Mouse (Mus musculus): ENCODE results near the gene Cep41. TPM values are rescaled to one million over a fixed set of nuclear protein-coding genes. Genes with fewer than 3 reads are reported as not detected.
A peak's percentile ranks its signal among the peaks of the same experiment; 100 is the strongest.

The Cep41 gene
- 15.9 and 22.1 TPM in 2 replicates for polyA plus RNA-seq (2016; fragmentation: Nextera tagmentation; extraction: Ambion mirVana)

GRCm38 (mm10) chr6:30693350-30693991 is at the start of gene Cep41:
Cep41 (minus strand) TSS chr6:30693749.
- Histone ChIP-seq H3K9me3 (no peaks in the 10 kb centered on the region), H3K4me3 (peak within 1 kb of the TSS; percentile 54), H3K36me3 (replicated peaks) (no peaks in the 10 kb centered on the region), H3K27ac (peak within 1 kb of the TSS; percentile 96), H3K4me1 (peaks cover 40% of the 10 kb centered on the region), H3K27me3 (ENCODE audit: poor library complexity, severe bottlenecking) (no peaks in the 10 kb centered on the region)
- DNase-seq (ENCODE audit: extremely low spot score, low spot score) = peak; percentile 99
- under 1% methylated on average over 49 of the region's 52 CpGs for WGBS

- H3K27me3 ChIP-seq (ENCODE audit: poor library complexity, severe bottlenecking) = no peaks in the 10 kb centered on the region
- 47% methylated on average over 10 of the region's 10 CpGs for WGBS
- peaks cover 72% of the 10 kb centered on the region for H3K36me3 ChIP-seq (replicated peaks)
- peak overlapping the region; percentile 66 for H3K4me3 ChIP-seq
- H3K27ac ChIP-seq = peak overlapping the region; percentile 92
- H3K9me3 ChIP-seq = peaks cover 62% of the 10 kb centered on the region
- no peak for DNase-seq (ENCODE audit: extremely low spot score, low spot score)
- H3K4me1 ChIP-seq = peaks cover 48% of the 10 kb centered on the region
Observed at GRCm38 (mm10) chr6:30739177-30739747, 45.7 kb upstream of the Cep41 start.

GRCm38 (mm10) chr6:30738464-30739006 is 45.0 kb upstream of the Cep41 start:
- Histone ChIP-seq H3K36me3 (replicated peaks) (peaks cover 64% of the 10 kb centered on the region), H3K4me1 (peaks cover 55% of the 10 kb centered on the region), H3K27me3 (ENCODE audit: poor library complexity, severe bottlenecking) (no peaks in the 10 kb centered on the region), H3K9me3 (peaks cover 62% of the 10 kb centered on the region), H3K4me3 (peak overlapping the region; percentile 66), H3K27ac (peak overlapping the region; percentile 92)
- 43% methylated on average over 20 of the region's 20 CpGs for WGBS
- DNase-seq (ENCODE audit: extremely low spot score, low spot score) = no peak

- peak; percentile 80 for DNase-seq (ENCODE audit: extremely low spot score, low spot score)
- H3K9me3 ChIP-seq = peaks cover 62% of the 10 kb centered on the region
- H3K36me3 ChIP-seq (replicated peaks) = peaks cover 57% of the 10 kb centered on the region
- WGBS = 54% methylated on average over 66 of the region's 66 CpGs
- H3K27me3 ChIP-seq (ENCODE audit: poor library complexity, severe bottlenecking) = no peaks in the 10 kb centered on the region
- peak overlapping the region; percentile 66 for H3K4me3 ChIP-seq
- H3K27ac ChIP-seq = peak overlapping the region; percentile 92
- peaks cover 62% of the 10 kb centered on the region for H3K4me1 ChIP-seq
Observed at GRCm38 (mm10) chr6:30737548-30738463, 44.3 kb upstream of the Cep41 start.

GRCm38 (mm10) chr6:30736864-30737547 is 43.5 kb upstream of the Cep41 start:
- peak; percentile 82 for DNase-seq (ENCODE audit: extremely low spot score, low spot score)
- H3K4me3 ChIP-seq = peak overlapping the region; percentile 66
- peaks cover 49% of the 10 kb centered on the region for H3K36me3 ChIP-seq (replicated peaks)
- H3K27ac ChIP-seq = peak overlapping the region; percentile 92
- H3K9me3 ChIP-seq = peaks cover 62% of the 10 kb centered on the region
- H3K27me3 ChIP-seq (ENCODE audit: poor library complexity, severe bottlenecking) = no peaks in the 10 kb centered on the region
- WGBS = 47% methylated on average over 29 of the region's 29 CpGs
- peaks cover 62% of the 10 kb centered on the region for H3K4me1 ChIP-seq

GRCm38 (mm10) chr6:30736372-30736762 is 42.8 kb upstream of the Cep41 start:
- H3K9me3 ChIP-seq = peaks cover 62% of the 10 kb centered on the region
- WGBS = 39% methylated on average over 13 of the region's 13 CpGs
- H3K27me3 ChIP-seq (ENCODE audit: poor library complexity, severe bottlenecking) = no peaks in the 10 kb centered on the region
- H3K4me1 ChIP-seq = peaks cover 62% of the 10 kb centered on the region
- H3K36me3 ChIP-seq (replicated peaks) = peaks cover 43% of the 10 kb centered on the region
- peak overlapping the region; percentile 66 for H3K4me3 ChIP-seq
- DNase-seq (ENCODE audit: extremely low spot score, low spot score) = peak; percentile 70
- H3K27ac ChIP-seq = peak overlapping the region; percentile 92

- Histone ChIP-seq H3K4me1 (peaks cover 62% of the 10 kb centered on the region), H3K4me3 (peak overlapping the region; percentile 66), H3K36me3 (replicated peaks) (peaks cover 37% of the 10 kb centered on the region), H3K27me3 (ENCODE audit: poor library complexity, severe bottlenecking) (no peaks in the 10 kb centered on the region), H3K9me3 (peaks cover 62% of the 10 kb centered on the region), H3K27ac (peak overlapping the region; percentile 92)
- peak; percentile 72 for DNase-seq (ENCODE audit: extremely low spot score, low spot score)
- WGBS = 43% methylated on average over 15 of the region's 15 CpGs
Observed at GRCm38 (mm10) chr6:30735728-30736371, 42.3 kb upstream of the Cep41 start.

GRCm38 (mm10) chr6:30734988-30735727 is 41.6 kb upstream of the Cep41 start:
- H3K4me1 ChIP-seq = peaks cover 63% of the 10 kb centered on the region
- no peak for DNase-seq (ENCODE audit: extremely low spot score, low spot score)
- WGBS = 52% methylated on average over 22 of the region's 22 CpGs
- H3K27me3 ChIP-seq (ENCODE audit: poor library complexity, severe bottlenecking) = no peaks in the 10 kb centered on the region
- H3K36me3 ChIP-seq (replicated peaks) = peaks cover 31% of the 10 kb centered on the region
- H3K4me3 ChIP-seq = peak overlapping the region; percentile 43
- H3K9me3 ChIP-seq = peaks cover 57% of the 10 kb centered on the region
- H3K27ac ChIP-seq = peak overlapping the region; percentile 92

GRCm38 (mm10) chr6:30734465-30734864 is 40.9 kb upstream of the Cep41 start:
- Histone ChIP-seq H3K9me3 (peaks cover 50% of the 10 kb centered on the region), H3K4me3 (peak overlapping the region; percentile 43), H3K27ac (peak overlapping the region; percentile 92), H3K4me1 (peaks cover 64% of the 10 kb centered on the region), H3K27me3 (ENCODE audit: poor library complexity, severe bottlenecking) (no peaks in the 10 kb centered on the region), H3K36me3 (replicated peaks) (peaks cover 24% of the 10 kb centered on the region)
- 56% methylated on average over 6 of the region's 6 CpGs for WGBS
- no peak for DNase-seq (ENCODE audit: extremely low spot score, low spot score)

- no peak for DNase-seq (ENCODE audit: extremely low spot score, low spot score)
- peaks cover 66% of the 10 kb centered on the region for H3K4me1 ChIP-seq
- 34% methylated on average over 18 of the region's 18 CpGs for WGBS
Observed at GRCm38 (mm10) chr6:30732571-30733130, 39.1 kb upstream of the Cep41 start.

More at GRCm38 (mm10) chr6:30732571-30733130, 39.1 kb upstream of the Cep41 start:
- no peaks in the 10 kb centered on the region for H3K27me3 ChIP-seq (ENCODE audit: poor library complexity, severe bottlenecking)
- peaks cover 12% of the 10 kb centered on the region for H3K36me3 ChIP-seq (replicated peaks)
- peaks cover 32% of the 10 kb centered on the region for H3K9me3 ChIP-seq
- peak overlapping the region; percentile 43 for H3K4me3 ChIP-seq
- H3K27ac ChIP-seq = peak overlapping the region; percentile 92
